Mouse (Mus musculus) layer of hippocampus, adult 18-20 months (tissue): ENCODE measurements at regions not wholly inside any gene's neighbourhood (a gene's known extent, or its start where the extent isn't known, plus 50 kb on each side); places are given as distances from the start of the nearest gene placed in this dataset.

Experiments used
- DNase-seq, 2 experiments: peaks; one replicate each; pipeline ENCODE4 v3.0.0; 2022; ENCODE audit warnings: low spot score in 2 of 2

DNA sequence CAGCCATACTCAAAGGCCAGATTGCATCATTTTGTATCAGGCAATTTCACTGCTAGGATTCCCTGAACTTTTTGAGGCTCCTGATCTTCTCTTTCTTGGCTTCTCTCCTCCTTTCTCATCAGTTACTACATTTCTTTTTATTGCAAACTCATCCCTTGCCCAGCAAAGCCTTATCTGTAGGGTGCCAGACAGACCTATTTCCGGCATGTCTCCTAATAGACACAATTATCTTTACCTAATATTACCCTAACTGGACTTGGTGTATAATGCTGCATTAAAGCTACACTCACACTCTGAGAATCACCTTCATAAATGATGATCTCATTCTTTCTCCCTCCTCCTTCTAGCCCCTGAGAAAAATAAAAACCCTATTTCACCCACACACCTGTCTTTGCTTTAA is 396.3 kb upstream of the Nrg3 start:
- DNase-seq, result no peak

DNA sequence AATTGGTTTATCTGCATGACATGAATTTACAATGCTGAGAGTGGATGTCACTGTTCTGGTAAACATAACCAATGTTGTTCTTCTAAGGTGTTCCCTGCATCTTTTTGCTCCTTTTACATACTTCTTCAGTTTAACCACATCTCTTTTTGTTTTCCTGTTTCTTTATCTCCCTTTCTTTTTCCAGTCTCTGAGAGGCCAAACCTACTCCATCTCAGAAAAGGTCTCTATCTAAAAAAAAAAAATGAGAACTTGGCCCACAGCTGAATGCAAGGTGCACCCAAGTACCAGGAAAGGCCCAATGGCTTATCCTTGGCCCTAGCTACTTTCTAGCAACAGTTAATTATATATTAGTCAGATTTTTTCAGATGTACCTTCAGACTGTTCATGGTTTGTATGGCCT is 394.3 kb upstream of the Nrg3 start:
- DNase-seq, result no peak

DNA sequence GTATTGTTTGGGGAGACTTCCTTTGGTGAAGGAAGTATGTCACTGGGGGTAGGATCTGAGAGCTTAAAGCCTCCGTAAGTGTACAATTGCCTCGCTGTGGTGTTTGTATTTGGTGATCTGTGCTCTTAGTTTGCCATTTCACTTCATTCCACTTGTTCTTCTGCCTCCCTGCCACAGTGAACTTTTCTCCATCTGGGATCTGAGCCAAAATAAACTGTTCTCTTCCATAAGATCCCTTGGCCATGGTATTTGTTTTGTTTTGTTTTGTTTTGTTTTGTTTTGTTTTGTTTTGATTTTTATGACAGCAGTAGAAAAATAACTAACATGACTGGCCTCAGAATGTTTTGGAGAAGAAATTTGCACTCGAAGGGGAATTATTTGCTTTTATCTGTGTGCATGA is 387.3 kb upstream of the Nrg3 start:
- no peak for DNase-seq

DNA sequence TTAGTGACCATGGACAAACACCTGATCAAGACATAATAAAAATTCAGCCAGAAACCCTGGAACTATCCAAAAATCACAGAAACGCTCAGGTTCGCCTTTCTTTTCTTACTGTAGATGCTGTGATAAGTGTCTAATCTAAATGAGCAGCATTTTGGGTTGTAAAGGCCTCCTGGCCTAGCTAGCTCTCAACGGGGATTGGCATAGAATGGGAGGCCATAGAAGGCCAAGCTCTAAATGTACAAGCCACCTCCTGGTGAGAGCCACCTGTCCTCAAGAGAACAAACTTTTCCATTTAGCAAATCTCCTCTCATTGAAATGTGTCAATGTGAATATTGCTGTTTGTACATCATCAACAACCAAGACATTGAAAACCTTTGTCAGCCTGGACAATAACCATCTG is 386.4 kb upstream of the Nrg3 start:
- no peak for DNase-seq

DNA sequence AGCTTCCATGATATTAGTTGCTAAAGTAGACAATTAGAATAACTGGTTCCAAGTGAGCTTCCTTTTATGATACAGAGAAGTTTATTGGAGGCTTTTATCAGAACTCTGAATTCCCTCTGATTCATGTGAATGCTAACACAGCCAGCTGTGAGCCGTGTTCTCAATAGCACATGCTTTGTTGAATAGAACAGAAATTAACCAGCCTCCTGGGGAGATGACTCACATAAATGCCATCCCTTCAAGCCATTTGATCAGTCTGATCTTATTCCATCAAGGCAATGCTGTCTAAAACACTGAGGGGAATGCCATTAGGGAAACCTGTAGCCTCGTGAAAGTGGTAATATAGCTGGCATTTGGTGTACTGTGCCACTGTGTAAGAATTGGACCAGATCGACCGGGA is 380.1 kb upstream of the Nrg3 start:
- peak; percentile 4 to 16 for DNase-seq

DNA sequence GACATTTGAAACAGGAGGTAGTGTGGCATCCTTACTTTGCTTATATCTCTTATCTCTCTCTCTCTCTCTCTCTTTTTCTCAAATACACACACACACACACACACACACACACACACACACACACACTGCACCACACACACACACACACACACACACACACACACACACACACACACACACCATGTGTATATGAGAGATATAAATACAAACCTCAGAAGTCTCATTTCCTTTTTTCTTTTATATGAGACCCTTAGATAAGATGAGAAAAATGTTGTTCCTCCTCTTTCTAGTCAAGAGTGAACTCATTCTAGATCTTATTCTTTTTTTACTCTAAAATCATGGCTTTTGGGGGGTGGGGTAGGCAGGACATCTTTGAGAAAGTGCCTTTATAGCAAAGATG is 379.6 kb upstream of the Nrg3 start:
- no peak for DNase-seq
